Mouse (Mus musculus) right cerebral cortex, postnatal 10 days (tissue): Measurements from ENCODE around the gene Kbtbd7.
A peak's percentile ranks its signal among the peaks of the same experiment; 100 is the strongest.

Experiments used
- DNase-seq, 2 experiments: peaks; one replicate each; pipeline ENCODE4 v3.0.0; 2021; ENCODE audit warnings: low spot score in 2 of 2

Kbtbd7 gene

DNA sequence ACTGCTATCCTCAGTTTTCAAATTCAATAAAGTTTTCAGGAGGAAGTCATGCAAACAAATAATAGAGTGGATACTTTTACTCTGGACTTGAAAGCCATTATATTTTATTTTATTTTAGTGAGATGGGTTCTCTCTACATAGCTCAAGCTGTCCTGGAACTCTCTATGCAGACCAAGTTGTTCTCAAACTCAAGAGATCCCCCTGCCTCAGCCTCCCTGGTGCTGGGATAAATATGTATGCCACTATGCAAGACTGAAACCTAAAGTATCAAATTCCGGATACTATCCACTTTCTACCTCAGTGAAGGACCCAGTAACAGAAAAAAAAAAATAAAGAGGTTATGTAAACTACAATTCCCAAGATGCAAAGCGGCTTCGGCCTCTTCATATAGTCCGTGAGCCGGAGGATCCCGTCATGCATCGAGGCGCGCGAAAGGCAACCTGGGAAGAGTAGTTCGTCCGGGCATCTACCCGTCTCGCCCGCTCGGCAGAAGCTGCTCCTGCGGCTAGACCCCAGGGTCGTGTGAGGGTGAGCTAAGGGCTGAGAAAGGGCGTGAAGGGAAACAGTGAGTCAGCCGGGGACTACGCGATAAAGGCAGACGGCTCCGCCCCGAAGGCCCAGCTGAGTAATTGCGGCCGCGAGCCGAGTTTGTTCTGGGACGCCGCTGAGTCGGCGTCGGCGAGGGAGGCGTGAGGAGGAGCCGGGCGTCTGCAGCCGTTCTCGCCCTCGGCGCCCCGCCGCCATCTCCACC lies at the start of gene Kbtbd7:
Gene Kbtbd7, plus strand, starts transcription at position 533 of the 751 bp plus-strand sequence.
- peak; percentile 96 for DNase-seq

DNA sequence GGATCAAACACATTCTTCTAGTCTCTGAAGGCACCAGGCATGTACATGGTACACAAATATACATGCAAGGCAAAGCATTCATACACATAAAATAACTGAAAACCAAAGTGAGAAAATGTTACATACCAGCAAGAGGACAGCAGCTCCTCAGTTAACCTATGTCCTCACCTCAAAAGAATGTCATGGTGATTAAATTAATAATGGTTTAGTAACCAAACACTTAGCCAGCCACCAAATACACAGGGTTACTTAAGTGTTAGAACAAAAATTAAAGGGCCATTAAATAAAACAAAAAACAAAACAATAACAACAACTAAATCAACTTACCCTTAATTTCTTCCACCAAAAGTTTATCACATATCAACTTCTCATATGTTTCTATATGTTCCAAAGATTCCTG lies 49.3 kb upstream of the Kbtbd7 start:
- no peak for DNase-seq

DNA sequence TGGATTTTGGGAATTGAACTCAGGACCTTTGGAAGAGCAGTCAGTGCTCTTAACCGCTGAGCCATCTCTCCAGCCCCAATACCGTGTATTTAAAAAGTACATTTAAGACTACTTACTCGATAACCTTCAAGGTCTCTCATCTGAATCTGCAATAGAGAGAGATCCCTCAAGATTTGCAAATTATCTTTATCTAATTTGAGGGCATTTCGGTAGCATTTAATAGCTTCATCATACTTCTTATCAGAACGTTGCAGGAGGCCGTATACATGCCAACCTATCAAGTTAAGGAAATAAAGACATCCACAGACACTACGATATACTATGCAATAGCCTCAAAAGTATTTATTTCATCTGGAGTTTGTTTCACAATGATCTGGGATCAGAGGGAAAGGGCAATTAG lies 43.2 kb upstream of the Kbtbd7 start:
- DNase-seq = no peak

DNA sequence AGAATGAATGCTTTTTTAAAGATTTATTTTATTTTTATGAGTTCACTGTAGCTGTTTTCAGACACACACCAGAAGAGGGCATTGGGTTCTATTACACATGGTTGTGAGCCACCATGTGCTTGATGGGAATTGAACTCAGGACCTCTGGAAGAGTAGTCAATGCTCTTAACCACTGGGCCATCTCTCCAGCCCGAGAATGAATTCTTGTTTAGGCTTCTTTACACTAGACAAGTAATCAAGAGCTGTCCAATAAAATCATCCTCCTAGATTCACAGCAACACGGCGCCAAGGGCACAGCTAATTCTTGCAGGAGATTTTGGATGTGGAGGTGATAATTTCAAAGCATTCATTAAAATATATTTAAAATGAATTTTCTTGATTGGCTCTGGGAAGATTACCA lies 38.0 kb upstream of the Kbtbd7 start:
- DNase-seq = no peak

DNA sequence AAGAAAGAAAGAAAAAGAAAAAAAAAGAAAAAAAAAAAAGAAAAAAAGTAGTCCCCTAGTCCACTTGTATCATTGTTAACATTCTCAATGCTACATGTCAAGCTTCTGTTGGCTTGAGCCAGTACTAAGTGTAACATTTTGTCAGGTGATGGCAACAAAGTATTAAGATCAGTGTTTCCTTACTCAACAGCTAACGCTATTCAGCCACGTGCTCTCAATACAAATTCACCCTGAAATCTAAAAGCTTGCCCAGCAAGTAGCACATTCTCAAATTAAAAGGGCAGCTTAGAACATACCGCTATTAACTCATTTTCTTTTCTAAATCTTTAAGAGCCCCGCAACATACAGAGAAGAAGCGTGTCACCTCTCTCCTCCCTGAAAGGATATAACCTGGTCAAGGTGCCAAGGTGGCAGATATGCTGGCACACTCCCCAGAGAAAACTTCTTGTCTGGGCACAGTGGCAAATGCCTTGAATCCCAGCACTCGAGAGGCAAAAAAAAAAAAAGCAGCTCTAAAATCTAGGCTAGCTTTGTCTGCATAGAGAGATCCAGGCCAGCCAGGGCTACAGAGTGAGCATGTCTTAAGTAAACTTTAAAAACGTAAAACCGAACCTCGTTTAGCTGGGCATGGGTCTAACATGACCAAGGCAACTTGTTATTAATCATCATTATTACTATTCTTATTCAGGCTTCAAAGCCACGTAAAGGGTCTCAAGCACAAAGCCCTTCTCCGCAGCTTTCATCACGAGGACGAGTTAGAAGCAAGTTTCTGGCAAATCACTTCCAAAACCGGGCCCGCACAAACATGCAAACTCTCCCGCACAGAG lies 36.7 kb upstream of the Kbtbd7 start:
- DNase-seq = peak in 1 of 2 experiments; percentile 30

DNA sequence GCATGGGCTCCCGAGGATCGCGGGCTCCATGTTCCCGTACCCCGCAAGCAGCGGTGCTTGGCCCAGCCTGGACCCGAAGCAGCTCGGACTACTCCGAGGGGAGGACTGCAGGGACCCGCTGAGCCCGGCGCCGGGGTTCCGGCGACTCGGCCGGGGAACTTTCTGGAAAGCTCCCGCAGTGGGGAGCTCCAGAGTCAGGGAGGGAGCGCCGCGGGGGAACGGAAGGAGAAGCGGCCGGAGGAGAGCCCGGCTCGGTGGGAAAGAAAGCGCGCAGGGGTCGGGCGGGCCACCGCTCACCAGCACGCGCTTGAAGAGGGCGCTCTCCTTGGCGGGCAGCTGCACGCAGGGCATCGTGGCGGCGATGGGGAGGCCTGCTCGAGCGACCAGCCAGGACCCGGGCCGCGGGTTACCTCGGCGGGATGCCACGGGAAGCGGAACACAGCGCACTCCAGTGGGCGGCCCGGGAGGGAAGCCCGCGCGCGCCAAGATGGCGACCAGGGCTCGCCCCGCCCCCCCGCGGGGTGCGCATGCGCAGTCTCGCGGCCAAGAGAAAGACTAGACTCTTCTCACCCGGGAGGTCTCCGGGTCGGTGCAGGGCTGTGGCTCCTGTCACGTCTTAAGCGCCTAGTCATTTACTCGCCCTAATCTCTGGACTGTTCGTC lies 35.9 kb upstream of the Kbtbd7 start, which contains the start of gene Naa16:
Gene Naa16, minus strand, starts transcription at position 514 of the 662 bp plus-strand sequence.
- peak; percentile 95 to 96 for DNase-seq

DNA sequence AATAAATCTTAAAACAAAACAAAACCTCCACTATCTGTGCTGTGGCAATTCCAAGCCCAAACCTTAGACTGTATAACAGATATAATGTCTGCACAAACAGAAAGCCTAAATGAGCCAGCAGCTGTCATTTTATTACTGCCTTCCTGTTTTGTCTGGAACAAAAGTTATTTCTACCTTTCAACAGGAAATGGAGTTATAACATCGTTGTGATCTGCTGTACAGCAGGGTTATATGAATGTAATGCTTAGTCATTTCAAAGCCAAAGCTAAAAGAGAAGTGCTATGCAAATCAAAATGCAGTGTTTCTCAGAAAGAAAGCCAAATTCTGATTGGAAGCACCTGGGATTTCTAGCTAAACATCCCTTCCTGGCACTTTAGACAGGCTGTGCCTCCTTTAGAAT lies 33.0 kb upstream of the Kbtbd7 start:
- DNase-seq = no peak

DNA sequence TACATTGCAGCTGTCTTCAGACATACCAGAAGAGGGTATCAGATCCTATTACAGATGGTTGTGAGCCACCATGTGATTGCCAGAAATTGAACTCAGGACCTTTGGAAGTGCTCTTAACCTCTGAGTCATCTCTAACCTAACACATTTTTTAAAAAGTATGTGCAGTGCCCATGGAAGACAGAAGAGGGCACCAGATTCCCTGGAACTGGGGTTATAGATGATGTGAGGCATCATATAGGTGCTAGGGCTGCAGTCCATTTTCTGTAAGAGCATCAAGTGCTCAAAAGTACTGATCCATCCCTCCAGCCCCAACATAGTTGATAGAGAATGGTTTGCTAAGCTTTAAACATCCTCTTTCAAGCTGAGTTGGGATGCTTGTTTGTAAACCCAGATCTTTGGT lies 31.7 kb upstream of the Kbtbd7 start:
- no peak for DNase-seq

DNA sequence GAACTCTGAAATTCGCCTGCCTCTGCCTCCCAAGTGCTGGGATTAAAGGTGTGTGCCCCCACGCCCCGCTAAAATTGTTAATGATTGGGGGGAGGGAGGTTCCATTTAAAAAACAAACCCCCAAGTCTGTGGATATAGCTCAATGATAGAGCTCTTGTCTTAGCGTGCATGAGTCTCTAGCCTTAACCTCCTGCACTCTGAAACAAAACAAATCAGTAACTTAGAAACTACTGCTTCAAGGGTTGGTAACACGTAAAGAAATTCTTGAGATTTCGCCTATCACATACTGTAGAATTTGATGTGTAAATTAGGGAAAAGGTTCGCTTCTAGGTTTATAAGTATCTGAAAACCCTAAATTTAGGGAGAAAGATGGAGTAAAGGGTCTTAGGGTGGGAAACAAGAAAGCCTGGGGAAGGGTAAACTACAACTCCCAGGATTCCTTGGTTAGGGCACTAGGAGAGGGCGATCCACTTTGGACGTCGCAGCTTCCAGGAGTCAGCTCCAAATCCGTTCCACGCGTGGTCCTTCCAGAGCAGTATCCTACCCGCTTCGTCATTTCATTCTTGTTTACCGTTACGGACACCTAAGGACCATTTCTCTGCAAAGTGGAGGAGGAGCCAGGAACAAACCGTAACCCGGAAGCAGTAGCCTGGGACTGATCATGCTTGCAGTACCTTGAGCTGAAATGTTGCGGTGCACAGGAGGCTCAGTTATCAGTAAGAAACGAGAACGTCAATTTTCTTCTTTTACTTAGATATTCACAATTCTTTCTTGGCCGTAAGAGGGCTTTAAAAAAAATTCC lies 28.8 kb upstream of the Kbtbd7 start, which contains the start of gene Mtrf1:
Gene Mtrf1, plus strand, starts transcription at position 452 of the 802 bp plus-strand sequence.
- DNase-seq = peak; percentile 75 to 86

DNA sequence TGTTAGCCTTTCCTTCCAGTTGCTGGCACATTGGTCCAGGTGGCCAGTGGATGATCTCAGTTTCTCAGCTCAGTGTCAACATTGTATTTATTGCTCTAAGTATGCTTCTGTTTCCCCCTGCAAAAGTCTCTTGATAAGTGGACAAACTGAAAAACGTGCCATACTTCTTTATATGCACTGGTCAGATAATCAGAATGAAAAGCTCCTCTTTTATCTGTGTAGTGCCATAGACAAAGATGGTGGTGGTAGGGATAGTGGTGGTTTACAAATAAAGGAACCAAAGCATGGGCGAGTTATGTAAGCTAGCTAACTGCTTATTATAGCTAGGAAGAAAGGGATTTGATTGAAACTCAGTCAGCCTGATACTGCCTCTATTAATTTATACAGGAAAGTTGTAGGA lies 18.7 kb upstream of the Kbtbd7 start:
- DNase-seq = no peak

DNA sequence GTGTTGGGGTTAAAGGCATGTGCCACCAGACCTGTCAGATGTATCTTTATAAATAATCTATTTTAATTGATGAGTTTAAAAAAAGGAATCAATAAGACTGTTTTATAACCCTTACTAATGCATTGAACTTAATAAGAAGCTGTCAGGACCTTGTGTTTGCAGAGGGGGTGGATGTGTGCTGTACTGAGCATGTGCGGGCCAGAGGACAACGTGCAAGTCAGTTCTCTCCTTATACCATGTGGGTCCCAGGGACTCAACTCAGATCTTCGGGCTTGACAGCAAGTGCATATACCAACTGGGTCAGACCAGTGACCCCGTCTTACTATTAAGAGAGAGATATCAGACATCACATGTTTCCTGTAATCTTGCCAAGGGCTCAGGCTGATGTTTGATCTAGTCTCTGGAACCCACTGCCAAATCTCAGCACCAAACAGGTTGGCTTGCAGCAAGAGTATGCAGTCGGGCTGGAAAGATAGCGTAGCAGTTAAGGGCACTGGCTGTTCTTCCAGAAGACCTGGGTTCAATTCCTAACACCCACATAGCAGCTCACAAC lies 17.0 kb upstream of the Kbtbd7 start:
- DNase-seq = peak in 1 of 2 experiments; percentile 9

DNA sequence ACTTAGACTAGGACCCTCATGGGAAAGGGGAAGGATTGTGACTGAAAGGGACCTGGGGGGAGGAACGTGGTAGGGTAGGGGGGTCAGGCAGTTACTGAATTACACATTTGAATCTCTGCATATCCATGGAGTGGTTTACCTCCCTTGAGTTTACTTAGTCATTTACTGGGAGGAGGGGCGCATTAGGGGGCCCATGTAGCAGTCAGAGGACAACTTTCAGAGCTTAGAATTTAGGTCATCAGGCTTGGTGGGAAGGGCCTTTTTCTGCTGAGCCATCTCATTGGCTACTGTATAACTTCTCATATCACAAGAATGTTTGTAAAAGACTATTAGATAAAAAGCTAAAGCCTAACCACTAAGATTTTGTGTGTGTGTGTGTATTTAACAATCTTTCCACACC lies 15.6 kb upstream of the Kbtbd7 start:
- no peak for DNase-seq

DNA sequence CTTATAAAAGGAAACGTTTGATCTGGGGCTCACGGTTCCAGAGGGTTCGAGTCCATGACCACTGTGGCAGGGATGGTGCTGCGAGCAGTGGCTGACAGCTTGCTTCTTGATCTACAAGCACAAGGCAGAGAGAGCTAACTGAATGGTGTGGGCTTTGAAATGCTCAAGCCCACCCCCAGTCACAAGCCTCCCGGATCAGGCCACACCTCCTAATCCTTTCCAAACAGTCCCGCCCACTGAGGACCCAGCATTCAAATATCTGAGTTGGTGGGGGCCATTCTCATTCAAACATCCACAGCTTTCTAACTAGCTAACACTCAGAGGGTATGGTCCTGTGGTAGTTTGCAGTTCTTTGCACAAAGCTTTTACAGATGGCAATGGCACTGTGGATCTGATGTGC lies 13.2 kb upstream of the Kbtbd7 start:
- DNase-seq = no peak

DNA sequence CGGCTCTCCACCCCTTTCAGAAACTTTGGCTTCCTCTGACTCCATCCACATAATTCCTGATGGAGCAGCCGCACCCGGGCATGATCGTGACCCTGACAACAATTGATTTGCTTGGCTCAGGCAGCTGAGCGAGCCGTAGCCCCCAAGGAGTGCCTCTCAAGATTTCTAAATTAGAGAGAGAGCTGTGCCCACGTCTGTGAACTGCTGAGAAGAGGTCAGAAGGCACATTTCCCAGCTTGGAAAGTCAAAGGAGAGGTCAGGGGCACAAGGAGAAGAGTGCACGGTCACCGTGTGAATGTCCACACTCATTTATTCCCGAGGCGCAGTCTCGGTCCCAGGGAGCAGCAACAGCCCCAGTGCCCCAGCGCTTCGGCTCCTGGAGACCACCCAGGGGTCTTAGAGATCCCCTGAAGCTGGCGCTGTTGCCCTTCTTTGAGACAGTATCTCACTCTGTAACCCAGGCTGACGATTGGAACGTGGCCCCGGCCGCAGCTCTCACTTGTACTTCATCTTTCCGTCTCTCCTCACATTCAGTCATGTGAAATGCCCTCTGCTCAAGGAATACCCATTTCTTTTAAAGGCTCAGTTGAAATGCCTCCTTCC lies 6.1 kb upstream of the Kbtbd7 start:
- no peak for DNase-seq

DNA sequence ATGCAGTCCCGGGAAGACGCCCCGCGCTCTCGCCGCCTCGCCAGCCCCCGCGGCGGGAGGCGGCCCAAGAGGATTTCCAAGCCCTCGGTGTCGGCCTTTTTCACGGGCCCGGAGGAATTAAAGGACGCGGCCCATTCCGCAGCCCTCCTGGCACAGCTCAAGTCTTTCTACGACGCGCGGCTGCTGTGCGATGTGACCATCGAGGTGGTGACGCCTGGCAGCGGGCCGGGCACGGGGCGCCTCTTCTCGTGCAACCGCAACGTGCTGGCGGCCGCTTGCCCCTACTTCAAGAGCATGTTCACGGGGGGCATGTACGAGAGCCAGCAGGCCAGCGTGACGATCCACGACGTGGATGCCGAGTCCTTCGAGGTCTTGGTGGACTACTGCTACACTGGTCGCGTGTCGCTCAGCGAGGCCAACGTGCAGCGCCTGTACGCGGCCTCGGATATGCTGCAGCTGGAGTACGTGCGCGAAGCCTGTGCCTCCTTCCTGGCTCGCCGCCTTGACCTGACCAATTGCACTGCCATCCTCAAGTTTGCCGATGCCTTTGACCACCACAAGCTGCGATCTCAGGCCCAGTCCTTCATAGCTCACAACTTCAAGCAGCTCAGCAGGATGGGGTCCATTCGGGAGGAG lies 537 bp downstream of the Kbtbd7 start:
- DNase-seq = peak in 1 of 2 experiments; percentile 34

DNA sequence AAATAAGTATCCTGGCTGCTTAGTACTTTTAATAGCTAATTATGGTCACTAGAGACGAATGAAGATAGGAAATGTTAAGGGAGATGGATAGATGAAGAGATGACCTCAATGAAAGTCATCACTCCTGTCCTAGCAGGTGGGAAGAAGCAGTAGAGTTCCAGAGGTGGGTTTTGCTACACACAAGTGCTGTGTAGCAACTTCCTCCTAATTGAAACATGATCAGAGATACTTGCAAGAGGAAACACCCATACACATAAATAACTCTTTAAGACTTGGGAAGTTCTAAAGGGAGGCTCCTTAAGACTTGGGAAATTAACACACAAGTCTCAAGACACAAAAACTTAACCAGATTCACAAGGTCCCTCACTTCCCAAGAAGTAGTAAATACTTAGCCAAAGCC lies 7.8 kb downstream of the Kbtbd7 start:
- DNase-seq = no peak

DNA sequence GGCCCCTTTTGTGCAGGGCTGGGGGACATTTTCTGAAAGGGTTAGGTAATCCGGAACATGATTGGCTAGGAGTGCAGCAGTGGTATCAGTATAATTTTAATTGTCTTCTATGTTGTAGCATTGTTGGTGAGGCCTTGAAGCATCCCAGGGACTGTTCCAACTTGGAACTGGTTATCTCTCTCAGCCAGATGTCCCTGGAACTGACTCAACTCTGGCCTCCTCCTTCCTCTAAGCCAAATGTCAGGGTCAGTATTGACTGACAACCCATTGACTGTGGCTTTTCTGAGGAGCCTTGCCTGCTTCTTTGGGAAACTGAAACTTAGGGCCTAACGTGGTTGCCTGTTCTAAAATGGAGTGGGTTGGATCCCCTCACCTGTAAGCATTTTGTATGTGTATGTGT lies 14.3 kb downstream of the Kbtbd7 start:
- no peak for DNase-seq

DNA sequence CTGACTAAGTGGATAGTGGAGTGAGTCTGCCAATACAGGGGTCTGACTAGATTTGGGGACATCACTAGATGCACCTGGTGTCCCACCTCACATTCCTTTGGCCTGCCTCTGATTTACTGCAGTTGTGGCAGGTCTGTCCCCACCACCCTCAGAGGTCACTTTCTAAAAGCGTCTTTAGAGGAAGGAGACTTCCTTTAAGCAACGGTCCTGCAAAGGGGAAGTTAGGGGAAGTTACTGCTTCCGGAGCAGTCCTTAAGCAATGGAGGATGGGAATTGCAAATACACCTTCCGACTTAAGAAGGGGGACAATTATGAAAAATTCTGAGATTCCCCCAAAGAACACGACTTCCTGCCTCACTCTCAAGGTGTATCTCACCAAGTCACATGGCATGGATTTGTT lies 15.1 kb downstream of the Kbtbd7 start:
- no peak for DNase-seq

DNA sequence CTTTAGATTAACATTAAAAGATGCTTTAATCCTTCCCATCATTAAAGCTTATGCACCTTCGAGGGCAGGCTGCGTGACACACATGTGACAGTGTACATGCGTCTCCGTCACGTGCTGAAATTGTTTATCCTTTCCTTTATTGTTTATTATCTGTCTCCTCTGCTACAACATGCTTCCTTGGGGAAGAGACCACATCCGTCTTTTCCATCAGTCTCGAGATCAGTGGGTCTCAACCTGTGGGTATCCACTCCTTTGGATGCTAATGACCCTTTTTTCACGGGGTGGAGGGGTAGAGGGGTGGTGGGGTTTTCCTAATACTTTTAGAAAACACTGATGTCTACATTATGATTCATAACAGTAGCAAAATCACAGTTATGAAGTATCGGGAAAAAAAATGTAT lies 18.3 kb downstream of the Kbtbd7 start:
- DNase-seq = no peak

DNA sequence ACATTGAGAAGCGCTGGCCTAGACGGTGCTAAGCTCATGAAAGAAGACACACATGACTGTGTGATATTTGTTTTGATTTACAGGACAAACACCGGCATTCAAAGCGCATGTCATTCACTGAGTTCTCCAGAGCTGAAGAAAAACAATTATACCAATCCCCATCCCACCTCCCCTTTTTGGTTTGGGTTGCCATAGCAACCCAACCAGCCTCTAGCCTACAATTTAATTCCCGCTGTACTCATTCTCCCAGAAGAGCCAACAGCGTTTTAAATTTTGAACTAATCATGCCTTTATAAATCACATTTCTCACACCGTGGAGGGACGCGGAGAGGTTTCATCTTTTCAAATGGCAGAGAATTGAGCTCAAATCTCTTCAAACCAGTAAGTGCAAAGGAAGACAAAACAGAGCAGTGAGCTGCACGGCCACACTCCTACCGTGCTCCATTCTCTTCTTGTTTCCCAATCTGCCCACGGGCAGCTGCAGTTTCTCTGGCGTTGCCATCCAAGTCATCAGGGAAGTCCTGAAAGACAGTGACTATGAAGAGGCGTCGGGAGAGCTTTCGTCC lies 18.8 kb downstream of the Kbtbd7 start:
- DNase-seq = peak; percentile 52 to 79
